8 mouse cellular contexts compared by ENCODE assay signal in genomic region chr1:125910211-125910870, GRCm38 (mm10). TPM values are rescaled to one million over a fixed set of nuclear protein-coding genes. Genes with fewer than 3 reads are reported as not detected.
DNase-seq lines count a peak whose midpoint lies in the region; ATAC-seq lines count a peak whose summit lies in the region.

No protein-coding gene starts in this region.

- H3K4me2 ChIP-seq in heart, embryonic 15.5 days = peak overlapping the region; percentile 95
- peak overlapping the region; percentile 78 for H3K4me2 ChIP-seq in neural tube, embryonic 15.5 days

- intact Hi-C loops in left cerebral cortex, postnatal 4 days (cut with DNase I) = loop anchor here (10.0 kb wide), 3 partner anchors 306 to 1014 kb away; no protein-coding TSS in a partner anchor

- peak overlapping the region; percentile 52 for H3K4me3 ChIP-seq in heart, embryonic 15.5 days
- H3K4me3 ChIP-seq in neural tube, embryonic 15.5 days (replicated peaks) = peak overlapping the region; percentile 46

- no peaks in the 10 kb centered on the region for H3K36me3 ChIP-seq in heart, embryonic 15.5 days
- no peaks in the 10 kb centered on the region for H3K36me3 ChIP-seq in neural tube, embryonic 15.5 days

- H3K27ac ChIP-seq in heart, embryonic 15.5 days = no peak overlapping the region
- no peak overlapping the region for H3K27ac ChIP-seq in neural tube, embryonic 15.5 days (replicated peaks)

- no peak overlapping the region for H3K9ac ChIP-seq in heart, embryonic 15.5 days
- H3K9ac ChIP-seq in neural tube, embryonic 15.5 days (replicated peaks) = peak overlapping the region; percentile 55; the same call in 1 of the 2 replicates

- H3K4me1 ChIP-seq in heart, embryonic 15.5 days (replicated peaks) = peaks cover 22% of the 10 kb centered on the region
- H3K4me1 ChIP-seq in neural tube, embryonic 15.5 days = peaks cover 35% of the 10 kb centered on the region

- H3K9me3 ChIP-seq in heart, embryonic 15.5 days (replicated peaks) = no peaks in the 10 kb centered on the region
- no peaks in the 10 kb centered on the region for H3K9me3 ChIP-seq in neural tube, embryonic 15.5 days (replicated peaks)

- DNase-seq in adrenal gland, postnatal 10 days = peak; percentile 23
- no peak for DNase-seq in adrenal gland, postnatal 14 days
- peak; percentile 59 for DNase-seq in retina, embryonic 14.5 days (ENCODE audit: low spot score)
- DNase-seq in retina, postnatal 1 day = no peak
- peak; percentile 43 for DNase-seq in left cerebral cortex, postnatal 4 days
- DNase-seq in cerebellum, adult 9-10 months = no peak

- no peak for ATAC-seq in heart, embryonic 15.5 days (replicated peaks; ENCODE audit: insufficient number of reproducible peaks, insufficient read depth, low FRiP score, low read depth)
- peak; percentile 50; the same call in 1 of the 2 replicates for ATAC-seq in neural tube, embryonic 15.5 days (ENCODE audit: low FRiP score)

- H3K27me3 ChIP-seq in heart, embryonic 15.5 days = peaks cover 44% of the 10 kb centered on the region
- no peaks in the 10 kb centered on the region for H3K27me3 ChIP-seq in neural tube, embryonic 15.5 days (replicated peaks)

- 9% methylated on average over 14 of the region's 14 CpGs for WGBS in heart, embryonic 15.5 days
- WGBS in neural tube, embryonic 15.5 days = 9% methylated on average over 14 of the region's 14 CpGs

RNA-seq across cellular contexts. Expression of gene Lypd1, which starts 2.6 kb away (rescaled TPM):
- 1 to 10 TPM; 2.5 to 3.2 TPM for total RNA-seq in adrenal gland, postnatal 10 days (2021)
- 3.5 and 4.9 TPM in 2 replicates for total RNA-seq in adrenal gland, postnatal 14 days (2021)
- 1.2 and 2.6 TPM in 2 replicates for polyA plus RNA-seq in heart, embryonic 15.5 days (2015; fragmentation: Nextera tagmentation; extraction: Ambion mirVana)
- total RNA-seq in left cerebral cortex, postnatal 4 days (2021) = 10 to 100 TPM; 58.3 to 66.4 TPM
- 82.3 and 100 TPM in 2 replicates for polyA plus RNA-seq in neural tube, embryonic 15.5 days (2015; fragmentation: Nextera tagmentation; extraction: Ambion mirVana)

Comparison
In these comparisons a context has a peak if more than half of its experiments do, and no peak if none do; other contexts are left out.
1. DNase-seq: peak in adrenal gland, postnatal 10 days (single experiment), retina, embryonic 14.5 days (single experiment) and left cerebral cortex, postnatal 4 days (single experiment); none in adrenal gland, postnatal 14 days (single experiment), retina, postnatal 1 day (single experiment) and cerebellum, adult 9-10 months (single experiment).
2. RNA of gene Lypd1, which starts 2.6 kb away (total RNA-seq): 58.3 to 66.4 TPM in left cerebral cortex, postnatal 4 days; 3.5 to 4.9 TPM in adrenal gland, postnatal 14 days and 2.5 to 3.2 TPM in adrenal gland, postnatal 10 days; every median in the first group is over 10 times any median in the second.